Mouse (Mus musculus): ENCODE measurements around the gene Dao. TPM values are rescaled to one million over a fixed set of nuclear protein-coding genes. Genes with fewer than 3 reads are reported as not detected.

The Dao gene
- total and polyA plus RNA-seq, 3 experiments = 1.4 to 3.6 (median 1.9) TPM

- Histone ChIP-seq H3K36me3 (replicated peaks in 1 of 2; ENCODE audit: control insufficient read depth in 1 of 2, insufficient read depth in 1 of 2, low read length in 1 of 2) (no peaks in the 10 kb centered on the region), H3K27ac (ENCODE audit: insufficient read depth, low read depth) (no peak overlapping the region), H3K9me3 (replicated peaks; ENCODE audit: low read length) (peaks cover 9% of the 10 kb centered on the region), H3K4me1 (ENCODE audit: control insufficient read depth in 1 of 2, insufficient read depth in 2 of 2) (peaks cover 11 to 29% of the 10 kb centered on the region in 2 experiments; a peak in 3 of 4 replicates), H3K4me2 (ENCODE audit: insufficient read depth, low read depth, poor library complexity, severe bottlenecking) (no peak overlapping the region), H3K27me3 (replicated peaks) (no peaks in the 10 kb centered on the region), H3K9ac (ENCODE audit: insufficient read depth, low read depth) (no peak overlapping the region), H3K79me2 (replicated peaks; ENCODE audit: control insufficient read depth, extremely low read depth, insufficient read depth, poor library complexity, severe bottlenecking) (no peaks in the 10 kb centered on the region), H3K4me3 (replicated peaks in 1 of 3; ENCODE audit: low read depth in 2 of 3, low read length in 2 of 3, poor library complexity in 1 of 3) (no peak overlapping the region)
- dilution Hi-C loops (cut with MboI; ENCODE audit: extremely low pct_ligation_motif_present, extremely low pct_unique_long_range_greater_than_20kb, low sequenced_read_pairs) = no loop called here
- in situ Hi-C loops (cut with MboI; ENCODE audit: low pct_ligation_motif_present, low pct_unique_long_range_greater_than_20kb, low sequenced_read_pairs) = loop anchor here (5.0 kb wide), 1 partner anchor 195 kb away; no protein-coding TSS in a partner anchor
- DNase-seq (ENCODE audit: extremely low read depth) = no peak
- TF ChIP-seq ELF1 (IDR thresholded peaks at IDR 0.05; ENCODE audit: low read depth, low read length) (no peak), ZKSCAN1 (IDR thresholded peaks at IDR 0.05; ENCODE audit: borderline replicate concordance, low read depth, low read length) (no peak), EP300 (IDR thresholded peaks at IDR 0.05; ENCODE audit: low read length) (no peak), E2F4 (IDR thresholded peaks at IDR 0.05; ENCODE audit: insufficient replicate concordance, low read depth, low read length) (no peak), TCF12 (IDR thresholded peaks at IDR 0.05; ENCODE audit: low read depth, low read length) (no peak), RAD21 (IDR thresholded peaks at IDR 0.05; ENCODE audit: low read depth, low read length) (peak; percentile 45), NRF1 (IDR thresholded peaks at IDR 0.05; ENCODE audit: low read depth, low read length) (no peak), GABPA (IDR thresholded peaks at IDR 0.05; ENCODE audit: insufficient replicate concordance, low read depth, low read length) (no peak), UBTF (IDR thresholded peaks at IDR 0.05; ENCODE audit: low read depth, low read length) (no peak), MEF2A (IDR thresholded peaks at IDR 0.05; ENCODE audit: borderline replicate concordance, low read depth, low read length) (no peak), CHD1 (IDR thresholded peaks at IDR 0.05; ENCODE audit: low read depth, low read length) (no peak), JUND (conservative IDR thresholded peaks at IDR 0.05; ENCODE audit: low read depth, low read length) (no peak), NELFE (IDR thresholded peaks at IDR 0.05; ENCODE audit: low read depth, low read length) (no peak), CTCF (conservative IDR thresholded peaks at IDR 0.05 in 1 of 2, IDR thresholded peaks at IDR 0.05 in 1 of 2; ENCODE audit: low read depth in 2 of 2, low read length in 2 of 2) (peak in 1 of 2 experiments; percentile 43; a peak in 1 of 4 replicates), MAZ (IDR thresholded peaks at IDR 0.05; ENCODE audit: low read depth, low read length) (no peak), ZNF384 (IDR thresholded peaks at IDR 0.05; ENCODE audit: low read depth, low read length) (no peak), JUN (IDR thresholded peaks at IDR 0.05; ENCODE audit: insufficient read depth, low read depth, low read length) (no peak), MYC (IDR thresholded peaks at IDR 0.05; ENCODE audit: low read depth, low read length) (no peak), IRF4 (IDR thresholded peaks at IDR 0.05; ENCODE audit: low read depth, low read length) (no peak), RCOR1 (conservative IDR thresholded peaks at IDR 0.05; ENCODE audit: low read depth, low read length) (no peak), SIN3A (IDR thresholded peaks at IDR 0.05; ENCODE audit: low read length) (no peak), MAX (IDR thresholded peaks at IDR 0.05; ENCODE audit: low read length) (no peak), SMC3 (IDR thresholded peaks at IDR 0.05; ENCODE audit: low read depth, low read length) (peak; percentile 14; the same call in 1 of the 2 replicates)
Observed at GRCm38 (mm10) chr5:114047182-114047581, 43.7 kb downstream of the Dao start.

Data from CH12.LX (cell line).